Mouse (Mus musculus): ENCODE results near the gene Tmbim6.
A peak's percentile ranks its signal among the peaks of the same experiment; 100 is the strongest.

Tmbim6 gene

DNA sequence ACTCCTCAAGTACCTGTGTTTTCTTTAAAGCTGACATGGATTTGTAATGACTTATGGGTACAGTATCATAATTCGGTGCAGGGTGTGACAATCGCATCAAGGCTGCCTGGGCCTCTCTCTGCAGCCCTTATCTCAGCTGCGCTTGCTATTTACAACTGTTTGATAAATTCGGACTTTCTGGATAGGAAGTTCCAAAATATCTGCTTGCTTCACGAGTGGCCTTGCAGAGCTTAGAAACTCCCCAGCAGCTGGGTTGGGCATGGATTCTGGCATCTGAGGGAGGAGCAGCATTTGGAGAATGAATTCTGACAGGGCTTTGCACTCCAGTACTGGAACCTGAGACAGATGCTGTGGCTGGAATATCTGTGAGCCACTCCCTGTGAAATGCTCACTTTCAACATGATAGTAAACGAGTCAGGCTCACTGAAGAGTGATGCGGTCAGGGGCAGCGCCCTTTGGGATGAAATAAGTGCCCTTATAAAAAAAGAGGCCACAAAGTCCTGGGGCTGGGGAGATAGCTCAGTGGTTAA lies 57.1 kb downstream of the Tmbim6 start:
- no peak for DNase-seq (ENCODE audit: low read depth, low spot score)

DNA sequence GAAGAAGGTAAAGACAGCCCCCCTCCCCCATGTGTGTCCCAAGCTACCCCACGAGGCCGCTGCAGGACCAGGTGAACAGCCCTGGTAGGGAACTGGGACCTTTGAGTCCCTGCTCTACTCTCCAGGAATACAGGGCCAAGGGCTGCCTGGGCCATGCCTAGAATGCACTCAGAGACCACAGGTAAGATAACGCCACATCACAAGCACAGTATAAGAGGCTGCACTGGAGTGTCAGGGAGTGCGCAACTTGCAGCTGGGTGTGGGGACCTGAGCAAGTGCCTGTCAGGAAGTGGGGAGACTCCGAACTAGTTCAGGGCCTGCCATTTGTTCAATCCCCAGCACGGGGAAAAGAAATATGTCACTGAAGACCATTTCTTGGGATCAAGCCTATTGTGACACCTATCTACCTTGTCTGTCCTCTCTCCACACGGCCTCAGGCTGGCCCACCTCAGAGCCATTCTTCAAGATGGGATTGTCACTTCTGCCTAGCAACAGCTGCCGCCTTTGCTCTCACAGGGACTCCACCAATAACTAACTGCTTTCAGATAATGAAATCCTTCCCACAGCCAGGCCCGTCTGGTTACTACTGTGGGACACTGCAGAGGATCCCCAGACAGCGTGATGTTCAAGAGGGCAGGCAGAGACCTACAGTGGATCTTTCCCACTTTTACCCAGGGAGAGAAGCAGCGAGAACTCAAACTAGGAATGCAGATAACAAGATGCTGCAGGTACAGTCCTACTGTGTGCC lies 60.6 kb downstream of the Tmbim6 start:
- no peak for DNase-seq (ENCODE audit: low read depth, low spot score)

DNA sequence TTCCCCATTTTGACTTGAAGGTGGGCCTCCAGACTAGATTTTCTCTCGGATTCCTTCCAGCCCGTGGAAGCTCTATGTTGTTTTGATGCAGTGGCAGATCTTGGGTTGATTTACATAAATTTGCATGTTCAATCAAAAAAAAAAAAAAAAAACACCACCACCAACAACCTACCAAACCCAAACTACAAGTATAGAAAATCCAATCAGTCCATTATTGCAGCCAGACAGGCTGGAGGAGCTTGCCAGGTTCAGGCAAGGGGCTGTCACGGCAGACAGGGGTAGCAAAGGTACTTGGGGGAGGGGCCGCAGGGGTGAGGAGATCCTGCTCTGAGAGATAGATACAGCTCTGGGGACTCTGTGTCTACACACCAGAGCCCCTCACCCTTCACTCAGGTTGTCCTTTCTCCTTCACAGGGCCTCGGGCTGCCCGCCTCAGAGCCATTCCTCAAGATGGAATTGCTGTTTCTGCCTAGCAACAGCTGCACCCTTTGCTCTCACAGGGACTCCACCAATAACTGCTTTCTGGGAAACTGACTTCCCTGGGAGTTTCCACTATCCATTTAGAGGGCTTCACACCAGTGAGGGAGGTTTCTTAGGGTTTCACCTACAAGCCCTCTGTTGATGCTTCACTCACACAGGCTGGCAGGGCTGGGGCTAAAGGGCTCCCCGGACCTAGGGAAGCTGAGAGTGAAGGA lies 62.0 kb downstream of the Tmbim6 start:
- DNase-seq (ENCODE audit: low read depth, low spot score) = no peak

GRCm38 (mm10) chr15:99455415-99455814 lies 62.7 kb downstream of the Tmbim6 start:
- DNase-seq (ENCODE audit: low read depth, low spot score) = no peak

GRCm38 (mm10) chr15:99456338-99456962 lies 63.8 kb downstream of the Tmbim6 start:
- DNase-seq (ENCODE audit: low read depth, low spot score) = no peak

DNA sequence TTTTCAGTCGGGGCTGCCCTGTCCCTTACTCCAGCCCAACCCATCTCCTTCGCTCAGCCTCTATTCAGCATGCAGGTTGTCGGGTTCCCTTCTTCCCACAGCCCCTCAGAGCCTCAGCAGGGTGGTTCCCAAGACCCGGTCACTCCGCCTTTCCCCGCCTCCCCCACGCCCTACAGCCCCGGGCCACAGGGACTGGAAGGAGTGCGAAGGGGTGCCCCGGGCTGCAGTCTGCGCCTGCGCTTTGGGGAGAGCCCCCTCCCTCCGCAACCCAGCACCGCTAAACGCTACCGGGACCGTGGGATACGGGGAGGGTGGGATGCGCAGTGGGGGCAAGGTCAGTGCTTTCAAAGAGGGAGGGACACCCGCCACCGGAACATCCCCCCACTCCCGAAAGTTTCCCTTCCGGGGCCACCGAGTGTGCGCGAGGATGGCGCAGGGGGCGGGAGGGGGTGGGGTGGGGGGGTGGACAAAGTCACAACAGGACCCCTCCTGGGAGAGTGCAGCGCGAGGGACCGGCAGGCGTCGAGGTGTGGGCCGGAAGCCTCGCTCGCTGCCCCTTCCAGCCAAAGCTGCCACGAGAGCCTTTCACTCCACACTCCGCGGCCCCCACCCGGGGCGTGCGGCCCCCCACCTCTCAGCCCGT lies 64.4 kb downstream of the Tmbim6 start:
- DNase-seq (ENCODE audit: low read depth, low spot score) = peak; percentile 82

GRCm38 (mm10) chr15:99457606-99458401 lies 65.1 kb downstream of the Tmbim6 start, which contains the start of gene Nckap5l:
Nckap5l (minus strand) TSS chr15:99457748.
- DNase-seq (ENCODE audit: low read depth, low spot score) = peak; percentile 96

All from ES-CJ7 (cell line).